Mouse (Mus musculus): ENCODE results near the gene Sparcl1. TPM values are rescaled to one million over a fixed set of nuclear protein-coding genes. Genes with fewer than 3 reads are reported as not detected.

Sparcl1 gene
- polyA plus RNA-seq, 1 experiment from 2014 or later, result 49.8 TPM

Small RNA genes within 50 kb of the gene (microRNA-seq; reads per million reads assigned to microRNA genes)
- 6.3 reads per million, percentile 24 among the genes with 10 or more reads in this experiment for gene Mir5619

Other genes with a start within 250 kb of the Sparcl1 start
- gene Klhl8, start 202.5 kb downstream of the Sparcl1 start, polyA plus RNA-seq (2014; fragmentation: Nextera tagmentation; extraction: Ambion mirVana), result 16.5 and 16.9 TPM in 2 replicates
- gene Hsd17b13, start 136.3 kb downstream of the Sparcl1 start, polyA plus RNA-seq (2014; fragmentation: Nextera tagmentation; extraction: Ambion mirVana), result not detected in 2 replicates
- gene Hsd17b11, start 91.8 kb downstream of the Sparcl1 start, polyA plus RNA-seq (2014; fragmentation: Nextera tagmentation; extraction: Ambion mirVana), result 1.1 TPM in 2 replicates
- gene Nudt9, start 67.4 kb downstream of the Sparcl1 start, polyA plus RNA-seq (2014; fragmentation: Nextera tagmentation; extraction: Ambion mirVana), result 61.8 and 64.7 TPM in 2 replicates
- gene Gm17660, start 36.1 kb downstream of the Sparcl1 start, polyA plus RNA-seq (2014; fragmentation: Nextera tagmentation; extraction: Ambion mirVana), result 0.29 TPM in 1 of 2 replicates, not detected in the other
- gene Dspp, start 57.0 kb upstream of the Sparcl1 start, polyA plus RNA-seq (2014; fragmentation: Nextera tagmentation; extraction: Ambion mirVana), result not detected in 2 replicates
- gene Dmp1, start 88.9 kb upstream of the Sparcl1 start, polyA plus RNA-seq (2014; fragmentation: Nextera tagmentation; extraction: Ambion mirVana), result 0.93 and 1.4 TPM in 2 replicates
- not detected in 2 replicates for gene Ibsp, start 185.4 kb upstream of the Sparcl1 start, polyA plus RNA-seq (2014; fragmentation: Nextera tagmentation; extraction: Ambion mirVana)
- not detected in 2 replicates for gene Mepe, start 211.6 kb upstream of the Sparcl1 start, polyA plus RNA-seq (2014; fragmentation: Nextera tagmentation; extraction: Ambion mirVana)

Data from midbrain, embryonic 11.5 days (tissue).